Mouse (Mus musculus) adrenal gland, adult 8-10 months (tissue): ENCODE results near the gene Ccdc32. TPM values are rescaled to one million over a fixed set of nuclear protein-coding genes. Genes with fewer than 3 reads are reported as not detected.

Experiments used
- DNase-seq: peaks from one replicate; pipeline ENCODE4 v3.0.0; 2022
- total RNA-seq, 4 experiments: library from RNA; stranded (reverse); gene quantifications; 2 replicates each; pipeline ENCODE4 v1.2.4; 2022

The Ccdc32 gene
- total RNA-seq, 4 experiments from 2014 or later = 22.5 to 26.5 (median 23.2) TPM

GRCm38 (mm10) chr2:119014989-119015388 is 14.2 kb downstream of the Ccdc32 start:
- DNase-seq = no peak

GRCm38 (mm10) chr2:119009376-119009775 is 19.8 kb downstream of the Ccdc32 start:
- no peak for DNase-seq

DNA sequence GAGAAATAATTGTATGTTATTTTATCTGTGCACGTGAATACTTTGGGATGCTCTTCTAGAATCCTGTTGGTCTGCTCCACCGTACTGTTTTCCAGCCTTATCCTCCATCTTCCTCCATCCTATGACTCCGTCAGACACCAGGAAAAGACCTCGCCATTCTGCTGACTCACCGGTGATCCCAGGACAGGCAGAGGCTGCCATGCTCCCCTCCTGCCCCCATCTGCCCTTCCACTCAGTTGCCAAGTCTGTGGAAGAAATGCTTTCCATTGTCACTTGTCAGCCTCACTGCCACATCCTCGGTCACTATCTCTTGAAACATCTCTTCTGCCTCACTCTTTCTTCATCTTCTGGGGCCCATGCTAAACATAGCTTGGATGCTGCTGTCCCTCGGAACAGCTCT is 22.3 kb downstream of the Ccdc32 start:
- no peak for DNase-seq

GRCm38 (mm10) chr2:118999025-118999639 is 30.1 kb downstream of the Ccdc32 start:
- DNase-seq = no peak

DNA sequence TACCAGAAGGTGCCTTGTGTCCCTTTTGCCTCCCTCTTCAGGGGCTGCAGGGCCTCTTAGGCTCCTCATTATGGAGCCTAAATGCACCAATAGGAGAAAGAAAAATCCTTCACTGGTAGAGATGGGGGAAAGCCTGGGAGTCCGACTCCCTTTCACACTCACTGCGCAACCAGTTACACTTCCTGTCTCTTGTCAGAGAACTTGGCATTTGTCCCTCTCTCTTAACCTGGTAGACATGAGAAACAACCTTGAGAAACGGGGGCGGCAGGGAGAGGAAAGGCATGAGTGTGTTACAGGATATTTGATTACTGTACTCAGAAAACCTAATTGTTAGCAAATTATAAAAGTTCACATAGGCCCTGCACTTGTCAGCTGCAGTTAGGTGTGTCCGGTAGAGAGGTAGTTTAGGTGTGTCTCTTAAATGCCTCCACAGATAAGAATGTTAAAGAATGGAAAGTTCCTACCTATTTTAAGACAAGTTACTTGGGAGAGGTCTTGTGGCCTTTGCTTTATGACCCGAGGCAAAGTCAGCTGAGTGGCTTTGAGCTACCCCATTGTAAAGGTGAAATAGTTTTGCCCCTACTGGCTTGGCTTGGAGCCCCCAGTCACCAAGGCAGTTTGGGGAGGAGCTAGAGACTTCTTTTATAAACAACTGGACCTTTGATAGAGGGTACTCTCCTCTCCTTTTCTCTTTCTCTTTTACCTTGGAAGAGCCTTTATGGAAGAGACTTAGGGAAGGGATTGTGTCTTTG is 30.9 kb downstream of the Ccdc32 start:
- no peak for DNase-seq

GRCm38 (mm10) chr2:118996798-118997105 is 32.4 kb downstream of the Ccdc32 start:
- DNase-seq = no peak

- DNase-seq = no peak
These were observed 33.0 kb downstream of the Ccdc32 start for GRCm38 (mm10) chr2:118995919-118996797.

DNA sequence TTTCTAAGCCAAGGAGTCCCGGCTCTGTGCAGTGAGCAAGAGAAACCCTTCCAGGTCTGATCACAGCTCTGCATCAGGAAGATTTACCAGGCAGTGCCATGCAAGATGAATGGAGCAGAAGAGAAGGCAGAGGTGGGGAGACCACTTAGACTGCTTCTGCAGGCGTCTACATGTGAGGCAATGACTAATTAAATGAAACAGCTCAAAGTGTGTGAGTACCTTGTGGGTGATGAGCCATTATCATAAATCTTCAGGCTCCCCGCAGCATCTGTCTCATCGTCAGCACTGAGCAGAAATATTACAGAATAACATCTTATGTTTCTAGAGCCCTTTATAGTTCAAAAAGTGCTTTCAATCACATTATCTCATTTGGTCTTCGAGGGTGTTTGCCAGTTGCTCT is 33.7 kb downstream of the Ccdc32 start:
- DNase-seq = no peak

- no peak for DNase-seq
These were observed 45.4 kb downstream of the Ccdc32 start for GRCm38 (mm10) chr2:118983812-118984211.

DNA sequence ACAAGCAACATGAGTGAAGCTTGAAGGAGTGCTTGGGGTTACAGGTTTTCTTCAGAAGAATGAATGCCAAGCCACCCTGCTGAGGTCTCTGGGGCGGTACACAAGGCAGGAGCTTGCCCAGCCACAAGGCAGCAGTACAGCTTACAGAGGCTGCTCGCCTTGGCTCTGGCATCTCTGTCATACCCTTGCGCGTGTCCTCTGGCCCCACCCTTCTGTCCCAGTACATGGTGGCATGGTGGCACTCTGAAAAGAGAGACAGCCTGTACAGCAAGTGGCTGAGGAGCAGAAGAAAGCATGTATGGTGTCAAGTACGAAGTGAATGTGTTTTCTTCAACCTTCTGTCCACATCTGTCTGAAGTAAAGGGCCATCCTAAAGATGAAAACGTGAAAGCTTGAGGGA is 48.4 kb downstream of the Ccdc32 start:
- DNase-seq = no peak

DNA sequence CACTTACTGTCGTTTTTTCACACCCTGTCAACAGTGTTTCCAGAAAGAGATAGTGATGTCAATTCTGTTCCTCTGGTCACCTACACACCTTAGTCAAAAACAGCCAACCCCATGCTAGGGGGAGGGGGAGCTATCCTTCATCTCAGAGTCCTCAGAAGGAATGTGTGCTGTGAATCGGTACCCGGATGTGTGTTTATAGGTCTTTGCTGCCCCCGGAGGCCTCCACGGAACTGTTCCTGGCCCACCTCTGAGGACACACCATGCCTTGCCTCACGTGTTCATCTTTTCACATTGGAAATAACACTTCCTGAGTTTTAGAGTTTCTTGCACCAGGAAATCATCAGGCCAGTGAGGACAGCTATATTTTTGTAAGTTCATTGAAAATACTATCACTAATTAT is 51.1 kb downstream of the Ccdc32 start:
- DNase-seq = no peak

GRCm38 (mm10) chr2:118976941-118977340 is 52.3 kb downstream of the Ccdc32 start:
- no peak for DNase-seq

- peak; percentile 83 for DNase-seq
These were observed 52.8 kb downstream of the Ccdc32 start for GRCm38 (mm10) chr2:118976282-118976929.

- no peak for DNase-seq
These were observed 53.3 kb downstream of the Ccdc32 start for GRCm38 (mm10) chr2:118975855-118976254.

DNA sequence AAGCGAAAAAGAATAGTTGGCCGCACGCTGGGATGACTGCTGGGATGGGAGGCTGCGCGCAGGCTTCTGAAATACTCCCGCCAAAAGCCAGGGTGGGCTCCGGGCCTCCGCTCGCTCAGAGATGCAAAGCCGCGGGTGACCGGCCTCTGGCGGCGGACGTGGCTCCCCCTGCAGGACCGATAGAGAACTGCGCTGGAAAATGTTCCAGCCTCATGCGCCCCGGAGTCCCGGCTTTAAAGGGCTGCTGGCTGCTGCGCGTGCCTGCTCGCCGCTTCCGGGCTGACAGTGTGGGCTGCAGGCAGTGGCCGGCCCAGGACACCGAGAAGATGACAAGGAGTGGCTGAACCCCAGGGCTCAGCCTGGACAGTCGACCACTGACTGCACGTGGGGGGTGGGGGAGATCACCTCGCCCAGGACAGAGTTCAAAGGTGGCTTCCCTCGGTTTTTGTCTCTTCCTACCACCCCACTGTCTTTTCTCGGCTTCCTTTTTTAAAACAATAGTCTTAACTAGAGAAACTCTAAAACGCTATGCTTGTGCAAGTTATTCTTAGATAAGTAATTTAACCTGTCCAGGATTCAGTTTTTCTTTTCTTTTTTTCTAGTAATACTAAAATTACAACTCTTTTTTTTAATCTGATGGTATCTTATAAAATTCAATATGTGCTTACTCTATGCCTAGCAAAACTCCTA is 56.4 kb downstream of the Ccdc32 start:
- DNase-seq = peak; percentile 78

DNA sequence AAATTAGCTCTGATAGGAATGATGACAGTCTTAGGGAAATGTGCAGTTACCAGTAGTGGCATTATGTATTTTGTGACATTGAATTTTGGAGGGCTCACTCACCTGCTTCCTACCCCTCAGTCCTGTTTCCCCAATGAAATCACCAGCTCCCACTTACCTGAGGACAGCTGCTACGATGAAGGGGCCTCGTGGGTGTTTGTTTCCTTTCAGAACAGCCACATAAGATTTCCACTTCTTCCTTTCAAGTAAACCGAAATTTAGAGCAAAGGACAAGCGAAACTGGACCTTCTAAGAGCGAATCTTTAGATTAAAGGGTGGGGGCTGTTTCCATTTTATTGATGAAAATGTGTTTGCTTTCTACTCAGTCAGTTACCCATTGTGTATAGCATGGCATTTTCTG is 57.1 kb downstream of the Ccdc32 start:
- DNase-seq = no peak

DNA sequence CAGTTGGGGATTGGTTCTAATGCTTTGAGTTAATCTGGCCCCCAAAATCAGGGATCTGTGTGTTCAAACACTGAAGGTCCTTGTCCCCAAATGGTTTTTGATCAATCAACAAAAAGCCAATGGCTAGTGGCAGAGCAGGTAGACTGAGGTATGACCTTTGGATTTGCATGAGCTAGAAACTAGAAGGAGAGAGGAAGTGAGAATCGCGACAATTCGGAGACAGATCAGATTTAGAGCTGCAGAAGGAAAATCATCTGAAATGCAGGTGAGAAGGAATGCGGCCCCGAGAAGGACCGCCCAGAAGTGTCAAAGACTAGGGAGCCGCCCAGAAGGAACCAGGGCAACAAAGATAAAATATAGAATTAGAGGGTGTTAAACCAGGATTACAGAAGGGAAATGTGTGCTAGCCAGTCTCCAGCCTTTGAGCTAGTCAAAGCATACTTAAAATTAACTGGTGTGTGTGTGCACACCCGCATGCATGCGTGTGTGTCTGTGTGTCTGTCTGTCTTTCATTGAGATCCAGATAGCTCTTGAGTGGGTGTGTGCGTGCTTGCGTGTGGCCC is 59.5 kb downstream of the Ccdc32 start:
- DNase-seq = no peak

Other genes with a start within 250 kb of the Ccdc32 start
- 10 to 100 TPM; 43.7 to 68.9 (median 51.7) TPM for gene Disp2, start 249.7 kb downstream of the Ccdc32 start, total RNA-seq
- gene Knstrn, start 215.4 kb downstream of the Ccdc32 start, total RNA-seq = 1 to 10 TPM; 1.3 to 3.2 (median 2.5) TPM
- 100 to 1,000 TPM; 250 to 438 (median 309) TPM for gene Ivd, start 167.4 kb downstream of the Ccdc32 start, total RNA-seq
- gene Bahd1, start 129.0 kb downstream of the Ccdc32 start, total RNA-seq = 10 to 100 TPM; 51.1 to 62.8 (median 59.2) TPM
- 10 to 100 TPM; 13.5 to 19.7 (median 16.7) TPM for gene Chst14, start 102.9 kb downstream of the Ccdc32 start, total RNA-seq
- gene Rpusd2, start 5.4 kb upstream of the Ccdc32 start, total RNA-seq = 1 to 10 TPM; 5.1 to 8.2 (median 7.2) TPM
- 1 to 10 TPM in 2 of 4 experiments, under 1 TPM in 2; 0.46 to 1.0 (median 0.96) TPM for gene Knl1, start 17.7 kb upstream of the Ccdc32 start, total RNA-seq
- 1 to 10 TPM; 1.1 to 2.2 (median 1.7) TPM for gene Rad51, start 83.4 kb upstream of the Ccdc32 start, total RNA-seq
- 10 to 100 TPM; 47.8 to 60.9 (median 54.4) TPM for gene Rmdn3, start 127.6 kb upstream of the Ccdc32 start, total RNA-seq
- 10 to 100 TPM in 2 of 4 experiments, 1 to 10 TPM in 2; 9.3 to 13.7 (median 10.9) TPM for gene Gchfr, start 138.4 kb upstream of the Ccdc32 start, total RNA-seq
- under 1 TPM; 0.09 to 0.28 (median 0.24) TPM for gene Gm14137, start 145.1 kb upstream of the Ccdc32 start, total RNA-seq
- 10 to 100 TPM; 26.6 to 52.4 (median 38.3) TPM for gene Zfyve19, start 179.2 kb upstream of the Ccdc32 start, total RNA-seq
- gene Dnajc17, start 179.4 kb upstream of the Ccdc32 start, total RNA-seq = 10 to 100 TPM; 16.5 to 24.6 (median 20.8) TPM
- not detected for gene Ppp1r14d, start 200.5 kb upstream of the Ccdc32 start, total RNA-seq
- gene Spint1, start 208.0 kb upstream of the Ccdc32 start, total RNA-seq = 1 to 10 TPM; 1.8 to 3.9 (median 2.6) TPM
- 1 to 10 TPM in 3 of 4 experiments, under 1 TPM in 1; 0.61 to 2.9 (median 2.1) TPM for gene Rhov, start 241.9 kb upstream of the Ccdc32 start, total RNA-seq